Comparison of ENCODE assay signal across 8 mouse cellular contexts in the genomic region with DNA sequence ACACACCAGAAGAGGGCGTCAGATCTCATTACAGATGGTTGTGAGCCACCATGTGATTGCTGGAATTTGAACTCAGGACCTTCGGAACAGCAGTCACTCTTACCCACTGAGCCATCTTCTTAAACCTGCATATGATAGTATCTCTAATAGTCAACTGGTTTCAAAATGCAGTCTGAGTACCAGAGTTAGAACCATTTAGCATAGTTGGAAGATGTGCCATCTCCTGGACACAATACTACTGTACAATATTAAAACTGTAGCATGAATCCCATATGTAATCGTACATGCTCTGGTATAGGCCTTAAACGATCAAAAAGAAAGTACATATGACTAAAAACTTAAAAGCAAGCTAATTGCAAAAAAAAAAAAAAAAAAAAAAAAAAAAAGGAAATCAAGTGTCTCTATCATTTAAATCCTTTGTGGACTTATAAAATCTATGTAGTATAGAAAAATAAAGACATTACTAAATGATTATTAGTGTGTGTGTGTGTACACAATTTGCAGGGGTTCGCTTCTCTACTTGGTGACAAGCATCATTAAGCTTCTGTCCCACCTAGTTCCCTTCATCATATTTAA. TPM values are rescaled to one million over a fixed set of nuclear protein-coding genes. Genes with fewer than 3 reads are reported as not detected.
DNase-seq lines count a peak whose midpoint lies in the region; ATAC-seq and TF ChIP-seq lines count a peak whose summit lies in the region.

No protein-coding gene starts in this region.

- peak overlapping the region; percentile 64 for H3K4me2 ChIP-seq in hindbrain, embryonic 16.5 days (ENCODE audit: low read length)
- H3K4me2 ChIP-seq in myocyte (ENCODE audit: low read depth) = peak overlapping the region; percentile 65

- H3K4me3 ChIP-seq in hindbrain, embryonic 16.5 days (ENCODE audit: low read length) = peak overlapping the region; percentile 88
- H3K4me3 ChIP-seq in myocyte = peak overlapping the region; percentile 71

- ATAC-seq in hindbrain, embryonic 16.5 days = no peak

- peak overlapping the region; percentile 71 for H3K9ac ChIP-seq in hindbrain, embryonic 16.5 days (ENCODE audit: low read depth, low read length)

- no peak overlapping the region for H3ac ChIP-seq in myocyte (ENCODE audit: control insufficient read depth, insufficient read length)

- 77% methylated on average over 5 of the region's 5 CpGs for WGBS in hindbrain, embryonic 16.5 days

- peak; percentile 35 for DNase-seq in cerebellum, adult 9-10 months
- no peak for DNase-seq in cerebellum, postnatal 25 days
- peak; percentile 18 for DNase-seq in thymus, postnatal 14 days
- DNase-seq in thymus, postnatal 36 days = no peak
- DNase-seq in frontal cortex, postnatal 14 days (ENCODE audit: low spot score in 2 of 2) = no peak
- no peak for DNase-seq in adrenal gland, adult 2 months

- no peaks in the 10 kb centered on the region for H3K9me3 ChIP-seq in hindbrain, embryonic 16.5 days (ENCODE audit: control insufficient read depth, low read length)

- H3K27ac ChIP-seq in hindbrain, embryonic 16.5 days (ENCODE audit: low read depth, low read length) = peak overlapping the region; percentile 87

- peaks cover 12% of the 10 kb centered on the region for H3K4me1 ChIP-seq in hindbrain, embryonic 16.5 days (ENCODE audit: control insufficient read depth, insufficient read depth, low read depth, low read length)

- no peaks in the 10 kb centered on the region for H3K27me3 ChIP-seq in hindbrain, embryonic 16.5 days (replicated peaks; ENCODE audit: control insufficient read depth, insufficient read depth, low read length)
- H3K27me3 ChIP-seq in myocyte (ENCODE audit: control insufficient read depth, insufficient read depth, insufficient read length) = no peaks in the 10 kb centered on the region

- H3K79me2 ChIP-seq in myocyte (ENCODE audit: control insufficient read depth, insufficient read depth) = peaks cover 20% of the 10 kb centered on the region

- no peaks in the 10 kb centered on the region for H3K36me3 ChIP-seq in hindbrain, embryonic 16.5 days (ENCODE audit: control insufficient read depth, insufficient read depth, low read length)
- H3K36me3 ChIP-seq in myocyte (ENCODE audit: control insufficient read depth, insufficient read depth) = peaks cover 7% of the 10 kb centered on the region

- no peak for TF ChIP-seq POLR2A in myocyte (IDR thresholded peaks at IDR 0.05; ENCODE audit: insufficient read length, low read depth)

TF ChIP-seq in myocyte, 11 proteins besides CTCF, POLR2A, EP300 and RAD21:
- TF ChIP-seq TCF3 (IDR thresholded peaks at IDR 0.05; ENCODE audit: insufficient read length, low read depth) = no peak
- TF ChIP-seq CEBPB (IDR thresholded peaks at IDR 0.05; ENCODE audit: insufficient read depth, poor library complexity, severe bottlenecking) = no peak
- TF ChIP-seq E2F4 (IDR thresholded peaks at IDR 0.05; ENCODE audit: insufficient read depth) = no peak
- TF ChIP-seq SRF (IDR thresholded peaks at IDR 0.05; ENCODE audit: control insufficient read depth, insufficient read length, low read depth) = no peak
- TF ChIP-seq POLR2AphosphoS2 (IDR thresholded peaks at IDR 0.05; ENCODE audit: insufficient read length, low read depth) = no peak
- TF ChIP-seq TCF12 (IDR thresholded peaks at IDR 0.05; ENCODE audit: insufficient read depth, poor library complexity, severe bottlenecking) = no peak
- TF ChIP-seq REST (IDR thresholded peaks at IDR 0.05; ENCODE audit: insufficient read depth, insufficient read length) = no peak
- TF ChIP-seq MAX (IDR thresholded peaks at IDR 0.05; ENCODE audit: low read depth) = no peak
- no peak for TF ChIP-seq USF1 (IDR thresholded peaks at IDR 0.05; ENCODE audit: low read depth)
- no peak for TF ChIP-seq MYOG (IDR thresholded peaks at IDR 0.05; ENCODE audit: control insufficient read depth in 1 of 3, insufficient read depth in 1 of 3, insufficient read length in 2 of 3, low read depth in 2 of 3)
- no peak for TF ChIP-seq MYOD1 (IDR thresholded peaks at IDR 0.05; ENCODE audit: control insufficient read depth in 1 of 3, insufficient read length in 2 of 3, low read depth in 2 of 3)

RNA-seq across cellular contexts. Expression of a gene that starts 0.7 kb away (rescaled TPM):
- polyA plus RNA-seq in hindbrain, embryonic 16.5 days (2015; fragmentation: Nextera tagmentation; extraction: Ambion mirVana) = 19.8 and 19.9 TPM in 2 replicates
- polyA plus RNA-seq in myocyte (2012; fragmentation: generic; extraction: Trizol) = 16.0 TPM
- 1 to 10 TPM; 4.4 to 5.0 TPM for total RNA-seq in adrenal gland, adult 2 months (2021)
- polyA plus RNA-seq in adrenal gland, adult 2 months (2012; rRNA removed) = 0.64 and 0.74 TPM in 2 replicates

RNA-seq across cellular contexts. Expression of a gene that starts 25.4 kb away (rescaled TPM):
- 0.05 and 0.08 TPM in 2 replicates for polyA plus RNA-seq in hindbrain, embryonic 16.5 days (2015; fragmentation: Nextera tagmentation; extraction: Ambion mirVana)
- not detected for polyA plus RNA-seq in myocyte (2012; fragmentation: generic; extraction: Trizol)
- total RNA-seq in adrenal gland, adult 2 months (2021) = not detected
- polyA plus RNA-seq in adrenal gland, adult 2 months (2012; rRNA removed) = not detected in 2 replicates

Comparison
In these comparisons a context has a peak if more than half of its experiments do, and no peak if none do; other contexts are left out.
1. DNase-seq: peak in cerebellum, adult 9-10 months (single experiment) and thymus, postnatal 14 days (single experiment); none in cerebellum, postnatal 25 days (0 of 2), thymus, postnatal 36 days (0 of 2), frontal cortex, postnatal 14 days (0 of 2) and adrenal gland, adult 2 months (single experiment).